In the genomic region with DNA sequence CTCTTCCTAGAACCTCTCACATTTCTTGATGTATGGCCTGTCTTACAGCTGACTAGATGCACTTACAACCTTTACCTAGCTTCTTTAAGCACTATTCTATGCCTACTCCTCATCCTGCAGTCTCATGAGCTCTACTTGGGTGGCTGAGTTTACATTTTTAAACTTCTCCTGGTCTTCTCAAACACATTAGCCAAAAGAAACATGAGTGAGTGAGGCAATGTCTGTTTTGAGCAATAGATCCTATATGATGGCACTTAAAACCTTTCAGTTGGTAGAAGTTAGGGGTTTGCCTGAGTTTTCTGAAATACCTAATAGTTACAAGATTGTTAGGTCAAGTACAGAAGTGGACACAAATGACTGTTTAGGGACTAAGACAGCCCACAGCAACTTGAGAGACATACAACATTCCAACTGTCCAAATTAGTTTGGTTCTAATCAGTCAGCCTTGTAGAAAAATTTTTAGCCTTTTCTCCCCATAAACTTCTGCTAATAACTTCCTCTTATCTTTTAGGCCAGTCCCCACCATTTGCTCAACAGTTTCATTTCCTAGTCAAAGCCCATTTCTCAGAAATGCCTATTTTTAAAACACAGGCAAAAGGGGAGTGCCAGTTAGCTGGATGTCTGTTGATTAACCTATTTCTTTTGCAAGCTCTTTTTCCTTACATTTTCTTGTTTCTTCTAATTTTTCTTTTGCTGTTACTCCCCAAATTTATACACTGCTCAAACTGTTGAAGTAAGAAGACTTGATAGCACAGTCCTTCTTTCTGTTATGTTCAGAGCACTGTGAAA, we compare ENCODE assay signal across 17 mouse cellular contexts. TPM values are rescaled to one million over a fixed set of nuclear protein-coding genes. Genes with fewer than 3 reads are reported as not detected.
DNase-seq lines count a peak whose midpoint lies in the region; ATAC-seq and TF ChIP-seq lines count a peak whose summit lies in the region.
"Had no signal": no experiment of that assay in that cellular context is flagged by ENCODE, and none has a peak within 500 bp of the region (broad histone marks: within the 10 kb centered on the region; RNA-seq: fewer than 3 reads in every experiment).

No protein-coding gene starts in this region.

- TF ChIP-seq CTCF in bone marrow, adult 2 months (IDR thresholded peaks at IDR 0.05; ENCODE audit: control insufficient read depth, insufficient read depth, low read length) = no peak
- TF ChIP-seq CTCF in left cerebral cortex, adult 2 months (IDR thresholded peaks at IDR 0.05) = no peak

- ATAC-seq in liver, embryonic 12.5 days = peak; percentile 85
- ATAC-seq: forebrain, embryonic 13.5 days had no signal

- H3K36me3 ChIP-seq in liver, embryonic 12.5 days = no peaks in the 10 kb centered on the region

- peak overlapping the region; percentile 37 for H3K4me2 ChIP-seq in liver, embryonic 12.5 days
- H3K4me2 ChIP-seq: forebrain, embryonic 13.5 days had no signal

- no peak overlapping the region for H3K4me3 ChIP-seq in bone marrow, adult 2 months (replicated peaks; ENCODE audit: control insufficient read depth, low read depth, low read length)
- no peak overlapping the region for H3K4me3 ChIP-seq in liver, embryonic 12.5 days
- H3K4me3 ChIP-seq in left cerebral cortex, adult 2 months = no peak overlapping the region
- H3K4me3 ChIP-seq: forebrain, embryonic 13.5 days had no signal

- no peaks in the 10 kb centered on the region for H3K9me3 ChIP-seq in liver, embryonic 12.5 days (replicated peaks)
- H3K9me3 ChIP-seq: forebrain, embryonic 13.5 days had no signal

- H3K9ac ChIP-seq in liver, embryonic 12.5 days = no peak overlapping the region
- H3K9ac ChIP-seq: forebrain, embryonic 13.5 days had no signal

- peak overlapping the region; percentile 88; the same call in 1 of the 2 replicates for H3K27ac ChIP-seq in bone marrow, adult 2 months (ENCODE audit: control insufficient read depth, insufficient read depth, low read depth, low read length, poor library complexity)
- peak overlapping the region; percentile 83 for H3K27ac ChIP-seq in liver, embryonic 12.5 days
- H3K27ac ChIP-seq in left cerebral cortex, adult 2 months = no peak overlapping the region
- H3K27ac ChIP-seq: forebrain, embryonic 13.5 days had no signal

- no peak for TF ChIP-seq POLR2A in bone marrow, adult 2 months (IDR thresholded peaks at IDR 0.05; ENCODE audit: borderline replicate concordance, control insufficient read depth, low read depth, low read length)

- intact Hi-C loops in left cerebral cortex, adult 2 months (cut with DNase I) = no loop called here

- no peaks in the 10 kb centered on the region for H3K27me3 ChIP-seq in liver, embryonic 12.5 days (replicated peaks)
- H3K27me3 ChIP-seq: forebrain, embryonic 13.5 days had no signal

- H3K4me1 ChIP-seq in bone marrow, adult 2 months (ENCODE audit: control insufficient read depth, insufficient read depth, low read length) = peaks cover 2% of the 10 kb centered on the region; the same call in 1 of the 2 replicates
- peaks cover 37% of the 10 kb centered on the region for H3K4me1 ChIP-seq in liver, embryonic 12.5 days
- H3K4me1 ChIP-seq: forebrain, embryonic 13.5 days had no signal

- DNase-seq in lung, postnatal 25 days (ENCODE audit: low spot score) = peak; percentile 18
- DNase-seq in lung, postnatal 4 days = no peak
- peak; percentile 13 for DNase-seq in skeletal muscle tissue, adult 2 months (ENCODE audit: low read depth, low spot score)
- no peak for DNase-seq in urinary bladder, postnatal 14 days (ENCODE audit: low spot score)
- DNase-seq in left cerebral cortex, adult 2 months (ENCODE audit: extremely low spot score in 1 of 2, low spot score in 2 of 2) = no peak
- no peak for DNase-seq in urinary bladder, adult 2 months (ENCODE audit: low spot score)
- DNase-seq: cerebellum, postnatal 25 days; thymus, postnatal 14 days had no signal

RNA-seq across cellular contexts. Expression of gene Olfr693, which starts 28.6 kb away (rescaled TPM):
- polyA plus RNA-seq in bone marrow, adult 2 months (2011; ENCODE audit: insufficient read depth, insufficient read length, low replicate concordance, missing spikeins) = not detected in 2 replicates
- not detected in 2 replicates for polyA plus RNA-seq in liver, embryonic 12.5 days (2016; fragmentation: Nextera tagmentation; extraction: Ambion mirVana)
- not detected for total RNA-seq in left cerebral cortex, adult 2 months (2021)
- not detected in 2 replicates for polyA plus RNA-seq in urinary bladder, adult 2 months (2012; rRNA removed)
- total RNA-seq: gastrocnemius, adult 8-10 months had no signal
- polyA plus RNA-seq: embryonic facial prominence, embryonic 14.5 days; forebrain, embryonic 13.5 days; heart, embryonic 14.5 days; large intestine, adult 2 months; lung, embryonic 16.5 days had no signal

RNA-seq across cellular contexts. Expression of gene Olfr694, which starts 39.9 kb away (rescaled TPM):
- polyA plus RNA-seq in bone marrow, adult 2 months (2011; ENCODE audit: insufficient read depth, insufficient read length, low replicate concordance, missing spikeins) = not detected in 2 replicates
- not detected in 2 replicates for polyA plus RNA-seq in liver, embryonic 12.5 days (2016; fragmentation: Nextera tagmentation; extraction: Ambion mirVana)
- total RNA-seq in left cerebral cortex, adult 2 months (2021) = not detected
- polyA plus RNA-seq in urinary bladder, adult 2 months (2012; rRNA removed) = not detected in 2 replicates
- total RNA-seq: gastrocnemius, adult 8-10 months had no signal
- polyA plus RNA-seq: brain, embryonic 14.5 days; embryonic facial prominence, embryonic 14.5 days; forebrain, embryonic 13.5 days; heart, embryonic 14.5 days; large intestine, adult 2 months; lung, embryonic 16.5 days had no signal

Comparison
In these comparisons a context has a peak if more than half of its experiments do, and no peak if none do; other contexts are left out.
1. DNase-seq: peak in lung, postnatal 25 days (single experiment) and skeletal muscle tissue, adult 2 months (single experiment); none in lung, postnatal 4 days (0 of 2), urinary bladder, postnatal 14 days (single experiment), left cerebral cortex, adult 2 months (0 of 2) and urinary bladder, adult 2 months (single experiment).